ENCODE assay signal across 26 mouse cellular contexts in genomic region chr11:50345486-50345885, GRCm38 (mm10). TPM values are rescaled to one million over a fixed set of nuclear protein-coding genes. Genes with fewer than 3 reads are reported as not detected.
DNase-seq lines count a peak whose midpoint lies in the region; ATAC-seq lines count a peak whose summit lies in the region.
"Had no signal": no experiment of that assay in that cellular context is flagged by ENCODE, and none has a peak within 500 bp of the region (broad histone marks: within the 10 kb centered on the region; RNA-seq: fewer than 3 reads in every experiment).

No protein-coding gene starts in this region.

- H3K9me3 ChIP-seq in heart, embryonic 12.5 days (replicated peaks) = no peaks in the 10 kb centered on the region
- no peaks in the 10 kb centered on the region for H3K9me3 ChIP-seq in hindbrain, embryonic 16.5 days (ENCODE audit: control insufficient read depth, low read length)
- H3K9me3 ChIP-seq: embryonic facial prominence, embryonic 13.5 days; embryonic facial prominence, embryonic 15.5 days; forebrain, embryonic 10.5 days; forebrain, embryonic 12.5 days had no signal

- peak; percentile 79 for DNase-seq in heart, adult 11 months
- no peak for DNase-seq in adrenal gland, postnatal 14 days
- DNase-seq: adrenal gland, adult 2 months; adrenal gland, postnatal 10 days; adrenal gland, postnatal 36 days; cerebellum, adult 11 months; cerebellum, adult 18-20 months; cerebellum, adult 8-10 months; cerebellum, adult 9-11 months; cerebellum, postnatal 14 days; cerebellum, postnatal 36 days; embryo, embryonic 11 days had no signal

- ATAC-seq in heart, embryonic 12.5 days (ENCODE audit: insufficient number of reproducible peaks, low FRiP score) = no peak
- peak; percentile 72 for ATAC-seq in granulocyte monocyte progenitor cell, adult 5-6 weeks (replicated peaks; ENCODE audit: poor library complexity, severe bottlenecking)
- 0 out of 2 replicates have a peak, but pooled peaks have one; percentile 20 for ATAC-seq in megakaryocyte progenitor cell, adult 5-6 weeks (replicated peaks; ENCODE audit: poor library complexity)
- no peak for ATAC-seq in hindbrain, embryonic 16.5 days
- ATAC-seq: forebrain, embryonic 14.5 days; forebrain, embryonic 16.5 days had no signal

- no peak overlapping the region for H3K9ac ChIP-seq in heart, embryonic 12.5 days
- no peak overlapping the region for H3K9ac ChIP-seq in hindbrain, embryonic 16.5 days (ENCODE audit: low read depth, low read length)
- H3K9ac ChIP-seq: embryonic facial prominence, embryonic 13.5 days; embryonic facial prominence, embryonic 15.5 days; forebrain, embryonic 12.5 days had no signal

- WGBS in heart, embryonic 12.5 days = 82% methylated on average over 4 of the region's 4 CpGs
- 83% methylated on average over 4 of the region's 4 CpGs for WGBS in hindbrain, embryonic 16.5 days

- no peak overlapping the region for H3K4me2 ChIP-seq in heart, embryonic 12.5 days
- H3K4me2 ChIP-seq in hindbrain, embryonic 16.5 days (ENCODE audit: low read length) = no peak overlapping the region
- H3K4me2 ChIP-seq: embryonic facial prominence, embryonic 13.5 days; embryonic facial prominence, embryonic 15.5 days; forebrain, embryonic 12.5 days had no signal

- no peaks in the 10 kb centered on the region for H3K27me3 ChIP-seq in heart, embryonic 12.5 days (replicated peaks)
- no peaks in the 10 kb centered on the region for H3K27me3 ChIP-seq in hindbrain, embryonic 16.5 days (replicated peaks; ENCODE audit: control insufficient read depth, insufficient read depth, low read length)
- H3K27me3 ChIP-seq: embryonic facial prominence, embryonic 13.5 days; embryonic facial prominence, embryonic 15.5 days; forebrain, embryonic 12.5 days had no signal

- no peak overlapping the region for H3K27ac ChIP-seq in heart, embryonic 12.5 days (ENCODE audit: poor library complexity, severe bottlenecking)
- H3K27ac ChIP-seq in hindbrain, embryonic 16.5 days (ENCODE audit: low read depth, low read length) = no peak overlapping the region
- H3K27ac ChIP-seq: embryonic facial prominence, embryonic 13.5 days; embryonic facial prominence, embryonic 15.5 days; forebrain, embryonic 10.5 days; forebrain, embryonic 12.5 days had no signal

- peaks cover 6% of the 10 kb centered on the region; the same call in 1 of the 2 replicates for H3K4me1 ChIP-seq in heart, embryonic 12.5 days (replicated peaks)
- no peaks in the 10 kb centered on the region for H3K4me1 ChIP-seq in hindbrain, embryonic 16.5 days (ENCODE audit: control insufficient read depth, insufficient read depth, low read depth, low read length)
- H3K4me1 ChIP-seq: embryonic facial prominence, embryonic 13.5 days; embryonic facial prominence, embryonic 15.5 days; forebrain, embryonic 10.5 days; forebrain, embryonic 12.5 days had no signal

- H3K36me3 ChIP-seq in heart, embryonic 12.5 days = no peaks in the 10 kb centered on the region
- no peaks in the 10 kb centered on the region for H3K36me3 ChIP-seq in hindbrain, embryonic 16.5 days (ENCODE audit: control insufficient read depth, insufficient read depth, low read length)
- H3K36me3 ChIP-seq: embryonic facial prominence, embryonic 13.5 days; embryonic facial prominence, embryonic 15.5 days; forebrain, embryonic 10.5 days; forebrain, embryonic 12.5 days had no signal

- H3K4me3 ChIP-seq in heart, embryonic 12.5 days = no peak overlapping the region
- no peak overlapping the region for H3K4me3 ChIP-seq in hindbrain, embryonic 16.5 days (ENCODE audit: low read length)
- H3K4me3 ChIP-seq: embryonic facial prominence, embryonic 13.5 days; embryonic facial prominence, embryonic 15.5 days; erythroblast, embryonic 14.5 days; forebrain, embryonic 10.5 days; forebrain, embryonic 12.5 days had no signal

RNA-seq across cellular contexts. Expression of gene Cby3, which starts 8.8 kb away (rescaled TPM):
- 0.26 TPM in 1 of 2 replicates, not detected in the other for polyA plus RNA-seq in heart, embryonic 12.5 days (2016; fragmentation: Nextera tagmentation; extraction: Ambion mirVana)
- total RNA-seq in granulocyte monocyte progenitor cell, adult 5-6 weeks (2014; fragmentation: Nextera tagmentation) = not detected in 2 replicates
- total RNA-seq in granulocyte monocyte progenitor cell, adult 5-6 weeks (2017) = not detected in 2 replicates
- not detected in 2 replicates for total RNA-seq in megakaryocyte progenitor cell, adult 5-6 weeks (2015)
- total RNA-seq in megakaryocyte progenitor cell, adult 5-6 weeks (2017) = 0.29 TPM in 1 of 2 replicates, not detected in the other
- 0.86 and 2.6 TPM in 2 replicates for polyA plus RNA-seq in hindbrain, embryonic 16.5 days (2015; fragmentation: Nextera tagmentation; extraction: Ambion mirVana)
- not detected in 2 replicates for total RNA-seq in adrenal gland, postnatal 14 days (2021)
- total RNA-seq: adrenal gland, adult 2 months; adrenal gland, postnatal 10 days; adrenal gland, postnatal 36 days; common myeloid progenitor, adult 5-6 weeks had no signal
- polyA plus RNA-seq: adrenal gland, adult 2 months; C2C12; embryonic facial prominence, embryonic 11.5 days; erythroblast, embryonic 14.5 days; forebrain, embryonic 12.5 days had no signal

RNA-seq across cellular contexts. Expression of gene Canx, which starts 20.0 kb away (rescaled TPM):
- polyA plus RNA-seq in heart, embryonic 12.5 days (2016; fragmentation: Nextera tagmentation; extraction: Ambion mirVana) = 331 and 334 TPM in 2 replicates
- 406 and 409 TPM in 2 replicates for total RNA-seq in granulocyte monocyte progenitor cell, adult 5-6 weeks (2014; fragmentation: Nextera tagmentation)
- total RNA-seq in granulocyte monocyte progenitor cell, adult 5-6 weeks (2017) = 955 and 1,233 TPM in 2 replicates
- 500 and 518 TPM in 2 replicates for total RNA-seq in megakaryocyte progenitor cell, adult 5-6 weeks (2015)
- 1,173 and 1,480 TPM in 2 replicates for total RNA-seq in megakaryocyte progenitor cell, adult 5-6 weeks (2017)
- polyA plus RNA-seq in hindbrain, embryonic 16.5 days (2015; fragmentation: Nextera tagmentation; extraction: Ambion mirVana) = 303 and 304 TPM in 2 replicates
- 347 and 361 TPM in 2 replicates for total RNA-seq in adrenal gland, postnatal 14 days (2021)

RNA-seq across cellular contexts. Expression of gene Hnrnph1, which starts 31.3 kb away (rescaled TPM):
- polyA plus RNA-seq in heart, embryonic 12.5 days (2016; fragmentation: Nextera tagmentation; extraction: Ambion mirVana) = 255 and 272 TPM in 2 replicates
- 644 and 818 TPM in 2 replicates for total RNA-seq in granulocyte monocyte progenitor cell, adult 5-6 weeks (2014; fragmentation: Nextera tagmentation)
- total RNA-seq in granulocyte monocyte progenitor cell, adult 5-6 weeks (2017) = 838 and 1,051 TPM in 2 replicates
- 748 and 912 TPM in 2 replicates for total RNA-seq in megakaryocyte progenitor cell, adult 5-6 weeks (2015)
- total RNA-seq in megakaryocyte progenitor cell, adult 5-6 weeks (2017) = 703 and 864 TPM in 2 replicates
- 384 and 414 TPM in 2 replicates for polyA plus RNA-seq in hindbrain, embryonic 16.5 days (2015; fragmentation: Nextera tagmentation; extraction: Ambion mirVana)
- total RNA-seq in adrenal gland, postnatal 14 days (2021) = 269 and 317 TPM in 2 replicates

RNA-seq across cellular contexts. Expression of gene Maml1, which starts 53.4 kb away (rescaled TPM):
- 4.6 and 6.1 TPM in 2 replicates for polyA plus RNA-seq in heart, embryonic 12.5 days (2016; fragmentation: Nextera tagmentation; extraction: Ambion mirVana)
- 11.7 and 13.4 TPM in 2 replicates for total RNA-seq in granulocyte monocyte progenitor cell, adult 5-6 weeks (2014; fragmentation: Nextera tagmentation)
- 3.9 and 4.6 TPM in 2 replicates for total RNA-seq in granulocyte monocyte progenitor cell, adult 5-6 weeks (2017)
- 14.2 and 15.9 TPM in 2 replicates for total RNA-seq in megakaryocyte progenitor cell, adult 5-6 weeks (2015)
- 4.1 and 4.2 TPM in 2 replicates for total RNA-seq in megakaryocyte progenitor cell, adult 5-6 weeks (2017)
- 1.9 and 2.3 TPM in 2 replicates for polyA plus RNA-seq in hindbrain, embryonic 16.5 days (2015; fragmentation: Nextera tagmentation; extraction: Ambion mirVana)
- total RNA-seq in adrenal gland, postnatal 14 days (2021) = 24.0 and 25.1 TPM in 2 replicates

Comparison
In these comparisons a context has a peak if more than half of its experiments do, and no peak if none do; other contexts are left out.
1. ATAC-seq: peak in granulocyte monocyte progenitor cell, adult 5-6 weeks (single experiment) and megakaryocyte progenitor cell, adult 5-6 weeks (single experiment); none in heart, embryonic 12.5 days (single experiment) and hindbrain, embryonic 16.5 days (single experiment).